ENCODE assay signal across 14 mouse cellular contexts in the genomic region with DNA sequence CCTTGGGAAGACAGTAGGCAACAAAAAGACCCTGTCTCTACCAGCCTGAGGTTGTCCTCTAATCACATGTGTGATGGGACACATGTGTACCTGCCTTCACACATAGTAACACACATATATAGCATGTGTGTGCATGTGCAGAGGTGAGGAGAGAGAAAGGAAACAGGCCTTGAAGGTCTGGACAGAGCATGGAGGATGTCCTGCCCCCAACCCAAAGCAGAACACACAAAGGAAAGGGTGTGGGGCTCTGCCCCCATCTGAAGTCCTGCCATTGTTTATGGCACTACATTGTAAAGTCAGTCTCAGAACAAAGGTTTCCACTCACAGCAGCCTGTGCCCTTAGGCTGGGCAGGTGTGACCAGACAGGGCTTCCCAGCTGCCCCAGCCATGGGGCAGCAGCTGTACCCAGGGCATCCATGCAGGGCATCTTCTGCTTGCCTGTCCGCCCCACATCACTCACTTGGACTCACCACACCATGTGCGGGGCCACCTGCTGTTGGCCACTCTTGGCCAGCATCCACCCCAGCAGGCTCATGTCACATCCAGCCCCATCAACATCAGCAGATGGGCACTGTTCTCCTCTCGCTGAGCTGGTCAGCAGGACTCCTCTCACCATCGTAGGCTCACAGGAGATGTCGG.
DNase-seq lines count a peak whose midpoint lies in the region; ATAC-seq and TF ChIP-seq lines count a peak whose summit lies in the region.
"Had no signal": no experiment of that assay in that cellular context is flagged by ENCODE, and none has a peak within 500 bp of the region (broad histone marks: within the 10 kb centered on the region; RNA-seq: fewer than 3 reads in every experiment).

No protein-coding gene starts in this region.

- no peak for TF ChIP-seq POLR2A in lung, adult 2 months (IDR thresholded peaks at IDR 0.05; ENCODE audit: borderline replicate concordance, extremely low read depth, low read depth, low read length)

- peaks cover 1% of the 10 kb centered on the region for H3K4me1 ChIP-seq in forebrain, embryonic 14.5 days (ENCODE audit: control insufficient read depth, insufficient read depth, low read length)
- peaks cover 7% of the 10 kb centered on the region for H3K4me1 ChIP-seq in forebrain, embryonic 13.5 days
- H3K4me1 ChIP-seq in midbrain, embryonic 13.5 days (replicated peaks): peaks cover 2% of the 10 kb centered on the region
- H3K4me1 ChIP-seq in midbrain, embryonic 16.5 days (ENCODE audit: control insufficient read depth, insufficient read depth, low read length): peaks cover 1% of the 10 kb centered on the region; the same call in 1 of the 2 replicates
- H3K4me1 ChIP-seq in hindbrain, embryonic 12.5 days: peaks cover 4% of the 10 kb centered on the region
- peaks cover under 1% of the 10 kb centered on the region; the same call in 1 of the 2 replicates for H3K4me1 ChIP-seq in neural tube, embryonic 14.5 days (ENCODE audit: control insufficient read depth, insufficient read depth, low read length)
- H3K4me1 ChIP-seq in lung, adult 2 months (ENCODE audit: control insufficient read depth, insufficient read depth, low read length): no peaks in the 10 kb centered on the region
- H3K4me1 ChIP-seq: heart, embryonic 15.5 days; liver, embryonic 13.5 days had no signal

- no peak overlapping the region for H3K27ac ChIP-seq in forebrain, embryonic 14.5 days (ENCODE audit: low read depth, low read length)
- H3K27ac ChIP-seq in forebrain, embryonic 13.5 days: no peak overlapping the region
- H3K27ac ChIP-seq in midbrain, embryonic 13.5 days: no peak overlapping the region
- no peak overlapping the region for H3K27ac ChIP-seq in midbrain, embryonic 16.5 days (ENCODE audit: low read length)
- no peak overlapping the region for H3K27ac ChIP-seq in hindbrain, embryonic 12.5 days
- H3K27ac ChIP-seq in neural tube, embryonic 14.5 days (ENCODE audit: low read depth, low read length): no peak overlapping the region
- H3K27ac ChIP-seq: embryonic facial prominence, embryonic 13.5 days; heart, embryonic 15.5 days; layer of hippocampus, adult 2 months; liver, embryonic 13.5 days had no signal

- no peak for DNase-seq in forebrain, embryonic 14.5 days (ENCODE audit: low spot score)
- DNase-seq in c-Kit-positive CD71-positive TER-119-positive erythroid progenitor cells, embryonic 14.5 days (ENCODE audit: low spot score): no peak
- DNase-seq in lung, adult 2 months: no peak
- DNase-seq: liver, embryonic 13.5 days had no signal

- H3K9me3 ChIP-seq in forebrain, embryonic 14.5 days (replicated peaks; ENCODE audit: control insufficient read depth, low read length): no peaks in the 10 kb centered on the region
- no peaks in the 10 kb centered on the region for H3K9me3 ChIP-seq in forebrain, embryonic 13.5 days (replicated peaks)
- H3K9me3 ChIP-seq in midbrain, embryonic 13.5 days: no peaks in the 10 kb centered on the region
- H3K9me3 ChIP-seq in midbrain, embryonic 16.5 days (replicated peaks; ENCODE audit: control insufficient read depth, low read length, poor library complexity, severe bottlenecking): no peaks in the 10 kb centered on the region
- H3K9me3 ChIP-seq in hindbrain, embryonic 12.5 days (replicated peaks): no peaks in the 10 kb centered on the region
- no peaks in the 10 kb centered on the region for H3K9me3 ChIP-seq in neural tube, embryonic 14.5 days (ENCODE audit: control insufficient read depth, low read length)
- H3K9me3 ChIP-seq: embryonic facial prominence, embryonic 13.5 days; heart, embryonic 15.5 days; kidney, embryonic 15.5 days; liver, embryonic 13.5 days had no signal

- H3K9ac ChIP-seq in forebrain, embryonic 14.5 days (ENCODE audit: low read length): no peak overlapping the region
- no peak overlapping the region for H3K9ac ChIP-seq in forebrain, embryonic 13.5 days
- no peak overlapping the region for H3K9ac ChIP-seq in midbrain, embryonic 13.5 days (replicated peaks)
- H3K9ac ChIP-seq in midbrain, embryonic 16.5 days (ENCODE audit: low read depth, low read length): no peak overlapping the region
- H3K9ac ChIP-seq in hindbrain, embryonic 12.5 days: no peak overlapping the region
- no peak overlapping the region for H3K9ac ChIP-seq in neural tube, embryonic 14.5 days (replicated peaks; ENCODE audit: low read depth, low read length)
- H3K9ac ChIP-seq: embryonic facial prominence, embryonic 13.5 days; heart, embryonic 15.5 days; kidney, embryonic 15.5 days; liver, embryonic 13.5 days had no signal

- H3K27me3 ChIP-seq in forebrain, embryonic 14.5 days (replicated peaks; ENCODE audit: control insufficient read depth, insufficient read depth, low read length): no peaks in the 10 kb centered on the region
- H3K27me3 ChIP-seq in forebrain, embryonic 13.5 days: no peaks in the 10 kb centered on the region
- H3K27me3 ChIP-seq in midbrain, embryonic 13.5 days: no peaks in the 10 kb centered on the region
- no peaks in the 10 kb centered on the region for H3K27me3 ChIP-seq in midbrain, embryonic 16.5 days (ENCODE audit: control insufficient read depth, insufficient read depth, low read depth, low read length)
- H3K27me3 ChIP-seq in hindbrain, embryonic 12.5 days: no peaks in the 10 kb centered on the region
- no peaks in the 10 kb centered on the region for H3K27me3 ChIP-seq in neural tube, embryonic 14.5 days (ENCODE audit: control insufficient read depth, insufficient read depth, low read length)
- H3K27me3 ChIP-seq: embryonic facial prominence, embryonic 13.5 days; heart, embryonic 15.5 days; kidney, embryonic 15.5 days; liver, embryonic 13.5 days had no signal

- 0 out of 2 replicates have a peak, but pooled peaks have one; percentile 18 for ATAC-seq in forebrain, embryonic 14.5 days
- no peak for ATAC-seq in forebrain, embryonic 13.5 days
- peak; percentile 57 for ATAC-seq in midbrain, embryonic 13.5 days
- ATAC-seq in midbrain, embryonic 16.5 days: no peak
- peak; percentile 53; the same call in 1 of the 2 replicates for ATAC-seq in hindbrain, embryonic 12.5 days (ENCODE audit: low FRiP score)
- ATAC-seq in neural tube, embryonic 14.5 days (ENCODE audit: low read depth): peak; percentile 46; the same call in 1 of the 2 replicates
- ATAC-seq: CD4-positive, CD25-positive, alpha-beta regulatory T cell, adult 4 months had no signal

- no peaks in the 10 kb centered on the region for H3K36me3 ChIP-seq in forebrain, embryonic 14.5 days (ENCODE audit: control insufficient read depth, insufficient read depth, low read length)
- no peaks in the 10 kb centered on the region for H3K36me3 ChIP-seq in forebrain, embryonic 13.5 days (ENCODE audit: poor library complexity, severe bottlenecking)
- no peaks in the 10 kb centered on the region for H3K36me3 ChIP-seq in midbrain, embryonic 13.5 days
- H3K36me3 ChIP-seq in midbrain, embryonic 16.5 days (ENCODE audit: control insufficient read depth, insufficient read depth, low read length): no peaks in the 10 kb centered on the region
- H3K36me3 ChIP-seq in hindbrain, embryonic 12.5 days: no peaks in the 10 kb centered on the region
- H3K36me3 ChIP-seq in neural tube, embryonic 14.5 days (ENCODE audit: control insufficient read depth, insufficient read depth, low read length): no peaks in the 10 kb centered on the region
- H3K36me3 ChIP-seq: embryonic facial prominence, embryonic 13.5 days; heart, embryonic 15.5 days; kidney, embryonic 15.5 days; liver, embryonic 13.5 days had no signal

- 88% methylated on average over 5 of the region's 5 CpGs for WGBS in forebrain, embryonic 14.5 days
- WGBS in forebrain, embryonic 13.5 days: 78% methylated on average over 5 of the region's 5 CpGs
- WGBS in midbrain, embryonic 13.5 days: 86% methylated on average over 5 of the region's 5 CpGs
- WGBS in midbrain, embryonic 16.5 days: 64% methylated on average over 5 of the region's 5 CpGs
- WGBS in hindbrain, embryonic 12.5 days: 67% methylated on average over 5 of the region's 5 CpGs
- WGBS in neural tube, embryonic 14.5 days: 68% methylated on average over 5 of the region's 5 CpGs
- 75% methylated on average over 5 of the region's 5 CpGs for WGBS in lung, adult 2 months

- no peak overlapping the region for H3K4me3 ChIP-seq in forebrain, embryonic 14.5 days (ENCODE audit: low read depth, low read length)
- H3K4me3 ChIP-seq in forebrain, embryonic 13.5 days: no peak overlapping the region
- no peak overlapping the region for H3K4me3 ChIP-seq in midbrain, embryonic 13.5 days (replicated peaks)
- no peak overlapping the region for H3K4me3 ChIP-seq in midbrain, embryonic 16.5 days (ENCODE audit: low read depth, low read length)
- no peak overlapping the region for H3K4me3 ChIP-seq in hindbrain, embryonic 12.5 days
- no peak overlapping the region for H3K4me3 ChIP-seq in neural tube, embryonic 14.5 days (ENCODE audit: low read depth, low read length)
- no peak overlapping the region for H3K4me3 ChIP-seq in lung, adult 2 months (replicated peaks; ENCODE audit: extremely low read depth, low read depth, low read length)
- H3K4me3 ChIP-seq: embryonic facial prominence, embryonic 13.5 days; heart, embryonic 15.5 days; kidney, embryonic 15.5 days; layer of hippocampus, adult 2 months; liver, embryonic 13.5 days had no signal

- TF ChIP-seq CTCF in lung, adult 2 months (IDR thresholded peaks at IDR 0.05; ENCODE audit: insufficient read depth, low read length): no peak

- H3K4me2 ChIP-seq in forebrain, embryonic 14.5 days (ENCODE audit: low read length): no peak overlapping the region
- no peak overlapping the region for H3K4me2 ChIP-seq in forebrain, embryonic 13.5 days
- H3K4me2 ChIP-seq in midbrain, embryonic 13.5 days (replicated peaks): no peak overlapping the region
- no peak overlapping the region for H3K4me2 ChIP-seq in midbrain, embryonic 16.5 days (ENCODE audit: low read length)
- no peak overlapping the region for H3K4me2 ChIP-seq in hindbrain, embryonic 12.5 days (replicated peaks)
- no peak overlapping the region for H3K4me2 ChIP-seq in neural tube, embryonic 14.5 days (ENCODE audit: low read depth, low read length)
- H3K4me2 ChIP-seq: embryonic facial prominence, embryonic 13.5 days; heart, embryonic 15.5 days; kidney, embryonic 15.5 days; liver, embryonic 13.5 days had no signal

Comparison
In these comparisons a context has a peak if more than half of its experiments do, and no peak if none do; other contexts are left out.
1. ATAC-seq: peak in forebrain, embryonic 14.5 days (single experiment), midbrain, embryonic 13.5 days (single experiment), hindbrain, embryonic 12.5 days (single experiment) and neural tube, embryonic 14.5 days (single experiment); none in forebrain, embryonic 13.5 days (single experiment) and midbrain, embryonic 16.5 days (single experiment).